Mouse (Mus musculus): ENCODE measurements around the gene Cpsf4. TPM values are rescaled to one million over a fixed set of nuclear protein-coding genes. Genes with fewer than 3 reads are reported as not detected.
A peak's percentile ranks its signal among the peaks of the same experiment; 100 is the strongest.
"Not testable (repeated sequence)": the region's sequence is repeated elsewhere in the genome, so short reads cannot be mapped to it uniquely, and the experiment has no call there.

Gene Cpsf4
- polyA plus RNA-seq (2014; fragmentation: Nextera tagmentation; extraction: Ambion mirVana) = 15.1 and 17.2 TPM in 2 replicates

GRCm38 (mm10) chr5:145166536-145167305, at the start of gene Cpsf4, which contains the start of gene Ptcd1:
Gene Cpsf4 (plus strand): TSS chr5:145167213.
Gene Ptcd1 (minus strand): TSS chr5:145167108.
- Histone ChIP-seq H3K36me3 (ENCODE audit: control insufficient read depth, insufficient read depth, low read length) (peaks cover 8% of the 10 kb centered on the region), H3K9ac (ENCODE audit: low read depth, low read length) (peak within 1 kb of the TSS; percentile 92), H3K9me3 (replicated peaks; ENCODE audit: control insufficient read depth, low read length) (no peaks in the 10 kb centered on the region), H3K4me3 (ENCODE audit: low read depth, low read length) (peak within 1 kb of the TSS; percentile 95), H3K4me2 (peak within 1 kb of the TSS; percentile 95), H3K4me1 (ENCODE audit: control insufficient read depth, insufficient read depth, low read length) (peaks cover 22% of the 10 kb centered on the region), H3K27ac (ENCODE audit: low read depth, low read length) (peak within 1 kb of the TSS; percentile 88), H3K27me3 (ENCODE audit: control insufficient read depth, insufficient read depth, low read length) (no peaks in the 10 kb centered on the region)
- WGBS (ENCODE audit: insufficient replicate concordance) = under 1% methylated on average over 51 of the region's 51 CpGs
- ATAC-seq (replicated peaks; ENCODE audit: insufficient number of reproducible peaks, low FRiP score, low TSS enrichment) = peak; percentile 92

- 60% methylated on average over 6 of the region's 6 CpGs for WGBS (ENCODE audit: insufficient replicate concordance)
- Histone ChIP-seq H3K27me3 (ENCODE audit: control insufficient read depth, insufficient read depth, low read length) (no peaks in the 10 kb centered on the region), H3K4me3 (ENCODE audit: low read depth, low read length) (no peak overlapping the region), H3K36me3 (ENCODE audit: control insufficient read depth, insufficient read depth, low read length) (peaks cover 3% of the 10 kb centered on the region; the same call in 1 of the 2 replicates), H3K4me1 (ENCODE audit: control insufficient read depth, insufficient read depth, low read length) (peaks cover 17% of the 10 kb centered on the region), H3K9me3 (replicated peaks; ENCODE audit: control insufficient read depth, low read length) (no peaks in the 10 kb centered on the region), H3K27ac (ENCODE audit: low read depth, low read length) (no peak overlapping the region), H3K4me2 (no peak overlapping the region), H3K9ac (ENCODE audit: low read depth, low read length) (no peak overlapping the region)
- ATAC-seq (replicated peaks; ENCODE audit: insufficient number of reproducible peaks, low FRiP score, low TSS enrichment) = no peak
These were observed 49.0 kb upstream of the Cpsf4 start for GRCm38 (mm10) chr5:145118005-145118404.

GRCm38 (mm10) chr5:145118461-145118860, 48.6 kb upstream of the Cpsf4 start:
- Histone ChIP-seq H3K9ac (ENCODE audit: low read depth, low read length) (no peak overlapping the region), H3K4me3 (ENCODE audit: low read depth, low read length) (no peak overlapping the region), H3K9me3 (replicated peaks; ENCODE audit: control insufficient read depth, low read length) (no peaks in the 10 kb centered on the region), H3K4me1 (ENCODE audit: control insufficient read depth, insufficient read depth, low read length) (peaks cover 17% of the 10 kb centered on the region), H3K27me3 (ENCODE audit: control insufficient read depth, insufficient read depth, low read length) (no peaks in the 10 kb centered on the region), H3K4me2 (no peak overlapping the region), H3K36me3 (ENCODE audit: control insufficient read depth, insufficient read depth, low read length) (peaks cover 8% of the 10 kb centered on the region), H3K27ac (ENCODE audit: low read depth, low read length) (no peak overlapping the region)
- no peak for ATAC-seq (replicated peaks; ENCODE audit: insufficient number of reproducible peaks, low FRiP score, low TSS enrichment)
- 88% methylated on average over 5 of the region's 5 CpGs for WGBS (ENCODE audit: insufficient replicate concordance)

- H3K9ac ChIP-seq (ENCODE audit: low read depth, low read length) = no peak overlapping the region
- H3K4me1 ChIP-seq (ENCODE audit: control insufficient read depth, insufficient read depth, low read length) = peaks cover 17% of the 10 kb centered on the region
- no peak for ATAC-seq (replicated peaks; ENCODE audit: insufficient number of reproducible peaks, low FRiP score, low TSS enrichment)
- WGBS (ENCODE audit: insufficient replicate concordance) = 85% methylated on average over 2 of the region's 2 CpGs
- H3K27ac ChIP-seq (ENCODE audit: low read depth, low read length) = no peak overlapping the region
- H3K4me3 ChIP-seq (ENCODE audit: low read depth, low read length) = no peak overlapping the region
- H3K27me3 ChIP-seq (ENCODE audit: control insufficient read depth, insufficient read depth, low read length) = no peaks in the 10 kb centered on the region
- no peaks in the 10 kb centered on the region for H3K9me3 ChIP-seq (replicated peaks; ENCODE audit: control insufficient read depth, low read length)
- H3K4me2 ChIP-seq = no peak overlapping the region
- peaks cover 11% of the 10 kb centered on the region for H3K36me3 ChIP-seq (ENCODE audit: control insufficient read depth, insufficient read depth, low read length)
These were observed 47.6 kb upstream of the Cpsf4 start for GRCm38 (mm10) chr5:145119385-145119784.

- WGBS (ENCODE audit: insufficient replicate concordance) = 64% methylated on average over 7 of the region's 7 CpGs
- no peak for ATAC-seq (replicated peaks; ENCODE audit: insufficient number of reproducible peaks, low FRiP score, low TSS enrichment)
- H3K4me2 ChIP-seq = no peak overlapping the region
- no peak overlapping the region for H3K27ac ChIP-seq (ENCODE audit: low read depth, low read length)
- H3K4me3 ChIP-seq (ENCODE audit: low read depth, low read length) = no peak overlapping the region
- H3K9me3 ChIP-seq (replicated peaks; ENCODE audit: control insufficient read depth, low read length) = no peaks in the 10 kb centered on the region
- no peak overlapping the region for H3K9ac ChIP-seq (ENCODE audit: low read depth, low read length)
- peaks cover 18% of the 10 kb centered on the region for H3K36me3 ChIP-seq (ENCODE audit: control insufficient read depth, insufficient read depth, low read length)
- peaks cover 12% of the 10 kb centered on the region for H3K4me1 ChIP-seq (ENCODE audit: control insufficient read depth, insufficient read depth, low read length)
- no peaks in the 10 kb centered on the region for H3K27me3 ChIP-seq (ENCODE audit: control insufficient read depth, insufficient read depth, low read length)
These were observed 46.1 kb upstream of the Cpsf4 start for GRCm38 (mm10) chr5:145120921-145121320.

GRCm38 (mm10) chr5:145123396-145123795, 43.6 kb upstream of the Cpsf4 start:
- peaks cover 28% of the 10 kb centered on the region for H3K36me3 ChIP-seq (ENCODE audit: control insufficient read depth, insufficient read depth, low read length)

GRCm38 (mm10) chr5:145126580-145126979, 40.4 kb upstream of the Cpsf4 start:
- H3K9ac ChIP-seq (ENCODE audit: low read depth, low read length) = no peak overlapping the region
- ATAC-seq (replicated peaks; ENCODE audit: insufficient number of reproducible peaks, low FRiP score, low TSS enrichment) = no peak
- peaks cover 41% of the 10 kb centered on the region for H3K36me3 ChIP-seq (ENCODE audit: control insufficient read depth, insufficient read depth, low read length)
- H3K4me1 ChIP-seq (ENCODE audit: control insufficient read depth, insufficient read depth, low read length) = 0 out of 2 replicates have a peak, but pooled peaks cover under 1% of the 10 kb centered on the region
- no peaks in the 10 kb centered on the region for H3K9me3 ChIP-seq (replicated peaks; ENCODE audit: control insufficient read depth, low read length)
- 90% methylated on average over 9 of the region's 9 CpGs for WGBS (ENCODE audit: insufficient replicate concordance)
- H3K4me2 ChIP-seq = no peak overlapping the region
- no peak overlapping the region for H3K27ac ChIP-seq (ENCODE audit: low read depth, low read length)
- H3K27me3 ChIP-seq (ENCODE audit: control insufficient read depth, insufficient read depth, low read length) = no peaks in the 10 kb centered on the region
- H3K4me3 ChIP-seq (ENCODE audit: low read depth, low read length) = no peak overlapping the region

More at GRCm38 (mm10) chr5:145123396-145123795, 43.6 kb upstream of the Cpsf4 start:
- H3K27me3 ChIP-seq (ENCODE audit: control insufficient read depth, insufficient read depth, low read length) = no peaks in the 10 kb centered on the region
- H3K27ac ChIP-seq (ENCODE audit: low read depth, low read length) = no peak overlapping the region
- H3K9ac ChIP-seq (ENCODE audit: low read depth, low read length) = no peak overlapping the region
- peaks cover 9% of the 10 kb centered on the region for H3K4me1 ChIP-seq (ENCODE audit: control insufficient read depth, insufficient read depth, low read length)
- ATAC-seq (replicated peaks; ENCODE audit: insufficient number of reproducible peaks, low FRiP score, low TSS enrichment) = no peak
- H3K9me3 ChIP-seq (replicated peaks; ENCODE audit: control insufficient read depth, low read length) = no peaks in the 10 kb centered on the region
- no peak overlapping the region for H3K4me2 ChIP-seq
- no peak overlapping the region for H3K4me3 ChIP-seq (ENCODE audit: low read depth, low read length)
- WGBS (ENCODE audit: insufficient replicate concordance) = 94% methylated on average over 19 of the region's 19 CpGs

- no peaks in the 10 kb centered on the region for H3K9me3 ChIP-seq (replicated peaks; ENCODE audit: control insufficient read depth, low read length)
- ATAC-seq (replicated peaks; ENCODE audit: insufficient number of reproducible peaks, low FRiP score, low TSS enrichment) = no peak
- WGBS (ENCODE audit: insufficient replicate concordance) = 85% methylated on average over 4 of the region's 4 CpGs
- H3K9ac ChIP-seq (ENCODE audit: low read depth, low read length) = no peak overlapping the region
- no peak overlapping the region for H3K27ac ChIP-seq (ENCODE audit: low read depth, low read length)
- no peaks in the 10 kb centered on the region for H3K4me1 ChIP-seq (ENCODE audit: control insufficient read depth, insufficient read depth, low read length)
- no peak overlapping the region for H3K4me3 ChIP-seq (ENCODE audit: low read depth, low read length)
- H3K4me2 ChIP-seq = no peak overlapping the region
- H3K27me3 ChIP-seq (ENCODE audit: control insufficient read depth, insufficient read depth, low read length) = no peaks in the 10 kb centered on the region
- H3K36me3 ChIP-seq (ENCODE audit: control insufficient read depth, insufficient read depth, low read length) = peaks cover 57% of the 10 kb centered on the region
These were observed 37.9 kb upstream of the Cpsf4 start for GRCm38 (mm10) chr5:145129124-145129523.

- H3K4me1 ChIP-seq (ENCODE audit: control insufficient read depth, insufficient read depth, low read length); H3K27ac ChIP-seq (ENCODE audit: low read depth, low read length): not testable (repeated sequence)
These were observed 37.2 kb upstream of the Cpsf4 start for GRCm38 (mm10) chr5:145129773-145130172.

More at GRCm38 (mm10) chr5:145129773-145130172, 37.2 kb upstream of the Cpsf4 start:
- 84% methylated on average over 6 of the region's 6 CpGs for WGBS (ENCODE audit: insufficient replicate concordance)
- H3K4me3 ChIP-seq (ENCODE audit: low read depth, low read length); ATAC-seq (replicated peaks; ENCODE audit: insufficient number of reproducible peaks, low FRiP score, low TSS enrichment); H3K9me3 ChIP-seq (replicated peaks; ENCODE audit: control insufficient read depth, low read length); H3K27me3 ChIP-seq (ENCODE audit: control insufficient read depth, insufficient read depth, low read length); H3K9ac ChIP-seq (ENCODE audit: low read depth, low read length); H3K4me2 ChIP-seq: not testable (repeated sequence)
- peaks cover 58% of the 10 kb centered on the region for H3K36me3 ChIP-seq (ENCODE audit: control insufficient read depth, insufficient read depth, low read length)
